Mouse (Mus musculus): Measurements from ENCODE around the gene Neurog2.

Neurog2 gene

GRCm38 (mm10) chr3:127633080-127634032 is at the start of gene Neurog2:
Gene Neurog2 (plus strand): TSS chr3:127633135.
- DNase-seq (ENCODE audit: low spot score in 2 of 2) = peak in 1 of 2 experiments; percentile 5

DNA sequence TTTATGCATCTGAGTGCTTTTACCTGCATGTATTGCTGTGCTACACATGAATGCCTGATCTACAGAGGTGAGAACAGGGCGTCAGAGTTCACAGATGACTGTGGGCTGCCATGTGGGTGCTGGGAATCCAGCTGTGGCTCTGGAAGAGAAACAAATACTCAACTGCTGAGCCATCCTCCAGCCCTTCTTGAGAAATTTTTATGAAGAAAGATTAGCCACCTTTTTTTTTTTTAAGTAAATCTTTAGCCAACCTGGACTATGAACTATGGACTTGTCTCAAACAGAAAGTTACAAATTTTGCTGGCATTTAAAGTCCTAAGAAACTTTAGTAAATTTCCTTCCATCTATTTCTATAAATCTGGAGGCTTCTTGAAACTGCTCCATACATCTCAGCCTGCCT is 35.8 kb upstream of the Neurog2 start:
- no peak for DNase-seq (ENCODE audit: low spot score in 2 of 2)

GRCm38 (mm10) chr3:127608109-127608508 is 24.8 kb upstream of the Neurog2 start:
- no peak for DNase-seq (ENCODE audit: low spot score in 2 of 2)

DNA sequence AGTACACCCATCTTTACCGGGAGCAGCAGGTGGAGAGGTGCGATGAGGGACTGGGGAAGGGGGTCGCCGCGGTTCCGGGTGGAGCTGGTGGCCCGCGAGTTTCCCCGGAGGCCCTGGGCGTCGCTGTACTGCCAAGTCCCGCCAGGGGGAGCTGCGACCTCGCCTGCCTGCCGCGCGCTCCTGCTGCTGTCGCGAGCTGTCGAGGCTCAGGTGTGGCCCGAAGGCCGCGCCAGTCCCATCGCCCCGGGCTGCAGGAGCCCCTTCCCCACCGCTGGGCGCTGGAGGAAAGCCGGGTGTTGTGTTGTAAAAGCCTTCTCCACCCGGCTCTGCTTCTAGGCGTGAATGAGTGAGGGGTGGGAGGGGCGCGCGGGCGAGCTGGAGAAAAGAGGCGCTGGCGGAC is 7.6 kb upstream of the Neurog2 start:
- peak in 1 of 2 experiments; percentile 43 for DNase-seq (ENCODE audit: low spot score in 2 of 2)

- no peak for DNase-seq (ENCODE audit: low spot score in 2 of 2)
Measured at GRCm38 (mm10) chr3:127625701-127626399, 7.1 kb upstream of the Neurog2 start.

DNA sequence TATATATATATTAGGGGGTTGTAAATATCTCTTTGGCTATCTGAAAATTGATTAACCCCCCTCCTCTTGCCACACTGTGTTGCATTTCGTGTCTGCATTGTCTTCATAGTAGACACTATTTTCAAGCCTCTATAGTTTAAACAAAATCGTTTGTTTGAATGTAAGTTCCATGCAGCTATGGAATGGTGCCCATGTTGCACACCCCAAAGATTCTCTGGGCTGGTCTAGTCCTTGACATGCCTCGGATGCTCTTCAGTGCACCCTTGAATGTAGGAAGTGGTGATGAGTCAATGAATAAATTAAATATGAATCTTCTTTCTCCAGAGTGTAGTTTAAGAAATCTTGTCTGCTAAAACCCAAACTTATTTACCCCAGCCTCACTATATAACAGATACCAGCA is 6.4 kb upstream of the Neurog2 start:
- no peak for DNase-seq (ENCODE audit: low spot score in 2 of 2)

DNA sequence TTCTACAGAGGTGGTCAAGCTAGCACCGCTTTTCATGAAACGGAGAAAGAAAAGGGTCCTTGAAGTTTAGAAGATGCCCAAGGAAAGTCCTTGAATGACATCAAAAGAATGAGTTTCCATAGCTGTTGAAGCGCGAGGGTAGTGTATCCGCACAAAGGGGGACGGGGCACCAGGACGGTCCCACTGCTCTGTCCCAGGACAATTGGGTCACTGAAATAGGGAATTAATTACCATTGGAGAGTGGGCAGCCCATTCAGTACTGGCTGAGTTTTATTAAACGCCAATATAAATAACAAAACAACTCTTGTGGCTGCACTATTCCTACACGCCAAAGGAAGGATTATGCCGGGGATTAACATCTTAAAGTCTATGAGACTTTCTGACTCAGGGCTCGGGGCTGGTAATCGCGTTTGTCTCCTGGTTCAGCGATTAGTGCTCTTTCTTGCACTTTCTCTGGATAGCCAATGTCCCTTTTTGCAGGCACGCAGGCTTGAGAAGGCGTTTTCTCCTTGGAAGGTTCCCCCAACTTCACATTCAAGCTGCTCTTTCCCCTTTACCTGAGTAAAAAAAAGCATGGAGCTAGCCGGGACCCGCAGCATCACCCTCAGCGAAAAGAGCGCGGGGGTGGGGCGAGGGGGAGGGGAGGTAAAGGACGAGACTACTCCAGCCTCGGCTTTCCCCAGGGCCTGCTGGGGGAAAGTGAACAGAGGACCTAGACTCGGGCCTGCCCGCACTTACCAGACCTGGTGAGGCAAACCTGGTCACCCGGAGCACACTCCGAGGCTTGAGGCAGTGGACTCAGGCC is 5.6 kb upstream of the Neurog2 start:
- no peak for DNase-seq (ENCODE audit: low spot score in 2 of 2)

GRCm38 (mm10) chr3:127627956-127628310 is 5.0 kb upstream of the Neurog2 start:
- no peak for DNase-seq (ENCODE audit: low spot score in 2 of 2)

DNA sequence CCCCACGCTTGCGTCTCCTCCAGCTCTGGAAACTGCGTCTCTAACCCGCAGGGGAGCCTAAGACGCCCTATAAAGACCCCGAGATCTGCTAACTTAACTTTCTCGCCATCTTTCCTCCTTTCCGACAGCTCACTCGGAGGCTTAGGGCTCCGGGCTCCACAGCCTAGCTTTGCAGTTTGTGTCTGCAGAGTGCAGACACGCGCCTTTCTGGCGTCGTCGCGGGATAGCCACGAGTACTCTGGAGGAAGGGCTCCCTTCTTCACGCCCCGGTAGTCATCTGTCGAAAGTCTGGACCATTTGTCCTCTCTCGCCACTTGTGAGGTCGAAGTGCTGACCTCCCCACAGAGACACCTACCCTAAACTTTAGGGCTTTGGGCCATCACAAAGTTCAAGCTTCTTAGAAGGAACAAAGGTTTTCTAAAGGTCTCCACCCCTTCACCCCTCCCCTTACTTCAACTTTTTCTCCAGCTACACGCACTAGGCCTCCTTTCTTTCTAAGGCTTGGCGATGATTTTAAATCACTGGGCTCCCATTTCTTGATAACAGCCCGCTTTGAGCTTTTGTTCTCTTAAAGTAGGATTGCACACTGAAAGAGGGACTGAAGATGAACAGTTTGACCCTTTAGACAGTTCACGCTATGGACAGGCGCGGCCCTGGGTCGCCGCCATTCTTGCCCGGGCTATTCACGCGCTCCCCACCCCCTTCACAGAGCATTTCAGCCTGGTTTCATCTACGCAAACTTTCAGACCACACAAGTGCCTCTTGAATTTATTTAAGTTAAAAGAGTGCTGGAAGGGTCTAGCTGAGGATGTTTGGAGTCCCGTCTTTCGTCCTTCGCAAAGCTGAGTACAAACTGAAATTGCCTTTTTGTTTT is 4.4 kb upstream of the Neurog2 start:
- DNase-seq (ENCODE audit: low spot score in 2 of 2) = no peak

- no peak for DNase-seq (ENCODE audit: low spot score in 2 of 2)
Measured at GRCm38 (mm10) chr3:127630190-127630589, 2.7 kb upstream of the Neurog2 start.

GRCm38 (mm10) chr3:127630735-127631372 is 2.1 kb upstream of the Neurog2 start:
- no peak for DNase-seq (ENCODE audit: low spot score in 2 of 2)

DNA sequence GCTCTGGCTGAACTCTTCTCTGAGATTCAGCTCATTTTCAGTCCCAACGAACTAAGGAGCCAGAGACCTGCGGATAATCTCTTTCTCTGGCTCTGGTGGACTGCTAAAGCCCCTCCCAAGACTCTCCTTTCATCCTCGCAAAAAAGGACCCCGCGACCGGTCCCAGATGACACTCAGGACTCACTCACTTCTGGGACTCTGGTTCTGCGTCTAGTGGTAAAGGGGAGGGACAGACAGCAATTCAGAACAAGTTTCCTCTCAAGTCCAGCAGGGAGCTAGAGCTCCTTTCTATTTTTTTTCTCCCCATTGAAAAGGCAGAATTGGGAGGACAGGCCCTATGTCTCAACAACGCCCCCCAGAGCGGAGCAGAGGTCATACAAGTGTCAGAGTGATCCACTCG is 1.4 kb upstream of the Neurog2 start:
- DNase-seq (ENCODE audit: low spot score in 2 of 2) = no peak

DNA sequence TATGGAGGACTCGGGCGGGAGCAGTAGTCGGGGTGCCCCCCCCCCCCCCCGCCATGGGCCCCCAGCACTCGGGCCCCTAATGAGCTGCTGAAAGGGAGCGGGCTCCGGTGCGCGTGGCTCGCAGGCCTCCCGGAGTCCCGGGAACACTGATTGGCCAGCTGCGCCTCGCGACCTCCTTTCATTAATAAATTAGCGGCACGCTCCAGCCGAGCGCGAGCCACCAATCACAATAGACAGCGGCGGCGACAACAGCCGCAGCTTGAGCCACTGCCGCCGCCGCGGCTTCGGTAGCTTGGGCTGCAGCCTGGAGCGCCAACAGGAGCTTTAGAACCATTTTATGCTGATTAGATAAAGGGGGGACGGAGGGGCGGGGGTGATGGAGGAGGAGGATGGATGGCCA is 404 bp upstream of the Neurog2 start:
- no peak for DNase-seq (ENCODE audit: low spot score in 2 of 2)

- DNase-seq (ENCODE audit: low spot score in 2 of 2) = peak; percentile 46 to 54
Measured at GRCm38 (mm10) chr3:127634101-127634983, 1.4 kb downstream of the Neurog2 start.

DNA sequence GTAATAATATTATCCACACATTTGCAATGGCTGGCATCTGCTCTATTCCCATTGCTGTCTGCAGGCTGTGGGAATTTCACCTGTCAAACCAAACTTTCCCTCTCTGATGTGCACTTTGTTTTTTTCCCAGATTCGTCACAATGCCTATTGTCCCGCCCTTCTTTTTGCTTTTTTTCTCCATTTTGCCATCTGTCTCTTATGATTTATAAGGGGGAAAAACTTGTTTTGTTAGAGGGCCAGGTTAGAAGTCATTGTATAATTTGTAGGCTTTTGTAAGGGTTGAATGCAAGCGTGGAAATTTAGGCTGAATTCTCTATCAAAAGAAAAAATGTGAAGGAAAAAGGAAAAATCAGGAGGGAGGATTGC is 2.0 kb downstream of the Neurog2 start:
- DNase-seq (ENCODE audit: low spot score in 2 of 2) = no peak

DNA sequence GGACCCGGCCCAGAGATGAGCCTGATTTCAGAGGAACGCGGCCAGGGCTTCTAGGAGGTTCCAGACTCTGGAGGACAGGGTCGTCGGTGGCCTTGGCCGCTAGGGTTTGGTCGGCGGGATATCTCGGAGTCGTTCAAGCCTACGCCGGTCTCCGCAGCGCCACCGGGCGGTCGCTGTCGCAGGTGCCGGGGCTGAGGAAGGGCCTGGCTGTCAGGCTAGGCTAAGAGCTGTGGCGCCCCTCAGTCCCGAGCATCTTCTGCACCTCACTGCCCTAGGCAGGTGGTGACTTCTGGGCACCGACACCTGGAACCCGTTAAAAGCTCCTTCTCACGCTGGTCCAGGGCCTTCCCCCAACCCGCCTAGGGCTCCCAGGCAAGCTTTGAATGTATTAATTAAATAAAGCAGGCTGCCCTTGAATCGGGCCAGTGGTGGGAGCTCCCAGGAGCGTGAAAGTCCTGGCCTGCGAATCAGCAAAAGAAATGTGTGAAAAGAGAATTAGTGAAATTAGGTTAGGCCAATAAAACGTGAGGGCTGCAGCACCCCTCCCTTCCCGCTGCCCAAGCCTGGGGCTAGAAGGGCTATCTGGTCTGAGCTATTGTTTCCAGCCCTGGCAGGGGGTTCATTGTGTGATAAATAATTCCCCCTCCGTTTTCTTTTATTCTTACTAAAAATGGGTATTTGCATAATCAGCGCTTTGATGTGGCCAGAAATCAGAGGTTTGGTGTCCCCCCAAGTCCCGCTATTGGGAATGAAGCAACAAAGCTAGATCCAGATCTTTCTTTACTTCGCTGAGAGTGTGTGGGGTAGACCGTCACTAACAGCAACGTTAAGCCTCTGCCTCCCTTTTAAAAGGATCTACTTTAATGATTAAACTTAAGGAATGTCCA is 7.2 kb downstream of the Neurog2 start:
- DNase-seq (ENCODE audit: low spot score in 2 of 2) = no peak

DNA sequence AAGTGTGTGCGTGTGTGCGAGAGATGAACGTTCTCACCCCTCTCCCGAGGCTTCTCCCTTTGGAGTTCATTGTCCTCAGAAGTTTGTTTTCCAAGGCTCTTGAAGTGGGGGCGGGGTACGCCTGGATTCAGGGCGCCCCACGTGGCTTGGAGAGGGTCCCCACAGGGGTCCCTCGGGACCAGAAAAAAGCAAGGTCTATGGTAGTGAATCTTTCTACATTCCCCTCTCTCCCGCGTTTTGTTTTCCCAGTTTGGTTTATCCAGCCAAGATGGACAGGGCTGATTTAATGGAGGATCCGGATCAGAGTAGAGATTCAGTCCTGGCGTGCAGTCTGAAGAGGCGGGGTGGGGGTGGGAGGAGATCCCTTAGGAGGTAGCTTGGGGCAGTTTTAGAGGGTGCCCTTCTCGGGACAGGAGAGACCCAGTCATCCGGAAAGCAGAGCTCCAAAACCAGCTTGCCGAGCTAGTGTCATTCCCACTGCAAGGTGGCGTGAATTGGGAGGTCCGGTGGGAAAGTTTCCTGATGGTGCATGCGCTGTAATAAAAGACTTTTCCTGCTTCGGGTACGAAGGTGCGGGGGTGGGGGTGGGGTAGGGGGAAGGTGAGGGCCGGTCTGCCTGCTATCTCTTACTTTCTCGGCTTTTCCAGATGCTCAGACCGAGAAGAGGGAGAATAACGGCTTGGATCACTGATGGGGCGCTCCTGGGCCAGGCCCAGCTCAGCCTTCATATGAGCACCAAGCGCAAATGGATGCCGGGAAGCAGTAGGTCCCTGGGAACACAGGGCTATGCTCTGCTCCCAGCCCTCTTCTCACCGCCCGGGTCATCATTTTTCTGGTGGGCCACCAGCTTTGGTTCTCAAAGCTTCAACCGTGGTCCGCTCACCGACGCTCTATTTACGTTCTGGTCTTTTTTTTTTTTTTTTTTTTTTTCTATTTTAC is 8.1 kb downstream of the Neurog2 start:
- no peak for DNase-seq (ENCODE audit: low spot score in 2 of 2)

- DNase-seq (ENCODE audit: low spot score in 2 of 2) = no peak
Measured at GRCm38 (mm10) chr3:127642211-127642610, 9.3 kb downstream of the Neurog2 start.

Data from frontal cortex, postnatal 25 days (tissue).